Mouse (Mus musculus): Measurements from ENCODE around the gene Rtp3.
A peak's percentile ranks its signal among the peaks of the same experiment; 100 is the strongest.

The Rtp3 gene

GRCm38 (mm10) chr9:110965910-110966231, 24.5 kb downstream of the Rtp3 start:
- DNase-seq = no peak

- DNase-seq = no peak
Measured at GRCm38 (mm10) chr9:110965062-110965909, 25.1 kb downstream of the Rtp3 start.

- no peak for DNase-seq
Measured at GRCm38 (mm10) chr9:110963566-110964115, 26.7 kb downstream of the Rtp3 start.

GRCm38 (mm10) chr9:110961386-110961785, 29.0 kb downstream of the Rtp3 start:
- no peak for DNase-seq

GRCm38 (mm10) chr9:110960230-110961149, 29.9 kb downstream of the Rtp3 start:
- peak; percentile 15 for DNase-seq

GRCm38 (mm10) chr9:110959669-110960068, 30.7 kb downstream of the Rtp3 start:
- no peak for DNase-seq

GRCm38 (mm10) chr9:110955962-110956361, 34.4 kb downstream of the Rtp3 start:
- no peak for DNase-seq

- DNase-seq = no peak
Measured at GRCm38 (mm10) chr9:110954681-110955445, 35.5 kb downstream of the Rtp3 start.

GRCm38 (mm10) chr9:110953550-110954461, 36.6 kb downstream of the Rtp3 start:
- DNase-seq = peak; percentile 88

- DNase-seq = no peak
Measured at GRCm38 (mm10) chr9:110952931-110953549, 37.3 kb downstream of the Rtp3 start.

GRCm38 (mm10) chr9:110952398-110952797, 38.0 kb downstream of the Rtp3 start:
- no peak for DNase-seq

- DNase-seq = no peak
Measured at GRCm38 (mm10) chr9:110951866-110952265, 38.5 kb downstream of the Rtp3 start.

- DNase-seq = no peak
Measured at GRCm38 (mm10) chr9:110951397-110951796, 39.0 kb downstream of the Rtp3 start, which contains the start of gene Lrrc2. Lrrc2 (plus strand) TSS chr9:110951545.

GRCm38 (mm10) chr9:110950109-110950508, 40.3 kb downstream of the Rtp3 start:
- DNase-seq = no peak

GRCm38 (mm10) chr9:110948813-110949310, 41.5 kb downstream of the Rtp3 start:
- DNase-seq = no peak

GRCm38 (mm10) chr9:110947900-110948299, 42.5 kb downstream of the Rtp3 start:
- no peak for DNase-seq

- DNase-seq = no peak
Measured at GRCm38 (mm10) chr9:110947261-110947661, 43.1 kb downstream of the Rtp3 start.

- no peak for DNase-seq
Measured at GRCm38 (mm10) chr9:110946548-110947044, 43.8 kb downstream of the Rtp3 start.

- DNase-seq = no peak
Measured at GRCm38 (mm10) chr9:110945926-110946325, 44.5 kb downstream of the Rtp3 start, which contains the start of gene Tdgf1. Tdgf1 (minus strand) TSS chr9:110946158.

- no peak for DNase-seq
Measured at GRCm38 (mm10) chr9:110945343-110945742, 45.0 kb downstream of the Rtp3 start.

- DNase-seq = no peak
Measured at GRCm38 (mm10) chr9:110944265-110944664, 46.1 kb downstream of the Rtp3 start.

Data from lung, postnatal 10 days (tissue).